Mouse (Mus musculus) intestine, postnatal 0 days (tissue): ENCODE measurements around the gene Gm10392. TPM values are rescaled to one million over a fixed set of nuclear protein-coding genes. Genes with fewer than 3 reads are reported as not detected.

Experiments
- ATAC-seq: fragments of 200-750 bp; cut with Nextera tagmentation; 2 replicates; pipeline ENCODE4 v1.8.0; 2017; ENCODE audit warnings: mild to moderate bottlenecking, moderate TSS enrichment, moderate library complexity
- H3K27ac ChIP-seq: fragments of 300-500 bp; sonication (generic); 2 replicates; pipeline ENCODE4 v1.5.1; 2014; ENCODE audit warnings: mild to moderate bottlenecking, low read depth, low read length, moderate library complexity
- H3K27me3 ChIP-seq: fragments of 300-500 bp; sonication (generic); replicated peaks from 2 replicates; pipeline ENCODE4 v1.6.1; 2014; ENCODE audit warnings: low read length, mixed read lengths; ENCODE audit not compliant: control insufficient read depth, insufficient read depth
- H3K36me3 ChIP-seq: fragments of 300-500 bp; sonication (generic); 2 replicates; pipeline ENCODE4 v1.6.1; 2014; ENCODE audit warnings: mild to moderate bottlenecking, moderate library complexity; ENCODE audit not compliant: control insufficient read depth, insufficient read depth
- H3K4me1 ChIP-seq: fragments of 300-500 bp; sonication (generic); replicated peaks from 2 replicates; pipeline ENCODE4 v1.6.1; 2014; ENCODE audit warnings: antibody characterized with exemption, low read length, mixed read lengths; ENCODE audit not compliant: control insufficient read depth, insufficient read depth
- H3K4me2 ChIP-seq: fragments of 300-500 bp; sonication (generic); replicated peaks from 2 replicates; pipeline ENCODE4 v1.6.1; 2014; ENCODE audit warnings: low read depth, mild to moderate bottlenecking, moderate library complexity
- H3K4me3 ChIP-seq: fragments of 300-500 bp; sonication (generic); 2 replicates; pipeline ENCODE4 v1.5.1; 2014; ENCODE audit warnings: low read depth, low read length
- H3K9ac ChIP-seq: fragments of 300-500 bp; sonication (generic); 2 replicates; pipeline ENCODE4 v1.6.1; 2014; ENCODE audit warnings: mild to moderate bottlenecking, low read depth, low read length
- H3K9me3 ChIP-seq: fragments of 300-500 bp; sonication (generic); 2 replicates; pipeline ENCODE4 v1.6.1; 2016; ENCODE audit warnings: mixed run types; ENCODE audit not compliant: control insufficient read depth
- CTCF ChIP-seq: sonication (generic); IDR thresholded peaks from 2 replicates; pipeline ENCODE4 v1.5.1; 2016; ENCODE audit warnings: low read depth, mild to moderate bottlenecking, control low read depth, antibody characterized with exemption, moderate library complexity
- WGBS: fragments of 180-500 bp; shearing (Covaris S2); extraction: QIAGEN DNeasy Blood & Tissue Kit; methylation state at CpG from one replicate; pipeline ENCODE4 v1.1.7; 2014; 5-methylcytosine and 5-hydroxymethylcytosine counted together
- polyA plus RNA-seq: library from polyadenylated mRNA; unstranded; fragments of >200 nt; fragmentation: Nextera tagmentation; extraction: Ambion mirVana; gene quantifications from 2 replicates; pipeline ENCODE4 v1.2.1, GENCODE M21; 2015

Gene Gm10392
- polyA plus RNA-seq, 1 experiment from 2014 or later = not detected

- Histone ChIP-seq H3K36me3 (peaks cover 5% of the 10 kb centered on the region; the same call in 1 of the 2 replicates), H3K9ac (peak within 1 kb of the TSS; percentile 97), H3K9me3 (no peaks in the 10 kb centered on the region), H3K4me3 (peak within 1 kb of the TSS; percentile 84), H3K4me1 (peaks cover 20% of the 10 kb centered on the region; the same call in 1 of the 2 replicates), H3K27ac (peak within 1 kb of the TSS; percentile 98), H3K27me3 (no peaks in the 10 kb centered on the region), H3K4me2 (peak within 1 kb of the TSS; percentile 91)
- 0 out of 2 replicates have a peak, but pooled peaks have one; percentile 26 for TF ChIP-seq CTCF
- ATAC-seq = peak; percentile 30
- 2% methylated on average over 45 of the region's 74 CpGs for WGBS
These were observed 25.3 kb downstream of the Gm10392 start, which contains the start of gene Git1 for GRCm38 (mm10) chr11:77493512-77494343. Git1 (plus strand) TSS chr11:77493562.

GRCm38 (mm10) chr11:77492911-77493332, 26.1 kb downstream of the Gm10392 start:
- Histone ChIP-seq H3K9me3 (no peaks in the 10 kb centered on the region), H3K36me3 (no peaks in the 10 kb centered on the region; the same call in 1 of the 2 replicates), H3K4me2 (peak overlapping the region; percentile 91), H3K9ac (peak overlapping the region; percentile 97), H3K27ac (peak overlapping the region; percentile 98), H3K27me3 (no peaks in the 10 kb centered on the region), H3K4me3 (peak overlapping the region; percentile 84), H3K4me1 (peaks cover 15% of the 10 kb centered on the region; the same call in 1 of the 2 replicates)
- under 1% methylated on average over 32 of the region's 32 CpGs for WGBS
- ATAC-seq = peak; percentile 73
- peak; percentile 52 for TF ChIP-seq CTCF

DNA sequence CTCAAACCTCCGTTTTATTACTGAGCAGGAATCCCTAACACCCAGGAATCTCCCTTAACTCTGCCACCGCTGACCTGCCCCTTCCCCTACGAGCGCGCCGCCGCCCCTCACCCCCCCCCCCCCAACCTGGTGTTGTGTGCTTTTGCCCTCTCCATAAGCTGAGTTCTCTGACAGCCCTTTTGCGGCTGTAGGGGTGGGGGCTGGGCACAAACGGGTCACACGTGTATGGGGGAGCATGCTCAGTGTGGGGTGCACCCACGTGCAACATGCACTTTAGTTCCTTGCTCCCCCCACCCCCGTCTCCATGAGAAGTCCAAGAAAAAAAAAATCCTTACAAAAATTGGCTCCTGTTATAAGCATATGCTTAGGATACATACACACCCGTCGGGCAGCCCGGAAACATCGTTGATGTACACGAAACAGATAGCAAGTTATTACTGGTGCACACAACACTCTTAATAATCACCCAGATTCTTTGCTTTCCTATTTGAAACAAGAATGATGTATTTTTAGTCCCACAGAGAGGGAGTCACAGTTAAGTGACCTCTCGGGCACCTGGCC, 26.6 kb downstream of the Gm10392 start:
- peak overlapping the region; percentile 84 for H3K4me3 ChIP-seq
- no peaks in the 10 kb centered on the region for H3K9me3 ChIP-seq
- 0 out of 2 replicates have a peak, but pooled peaks cover 13% of the 10 kb centered on the region for H3K4me1 ChIP-seq
- WGBS = 2% methylated on average over 15 of the region's 18 CpGs
- peak overlapping the region; percentile 91 for H3K4me2 ChIP-seq
- H3K27ac ChIP-seq = peak overlapping the region; percentile 98
- no peak for ATAC-seq
- no peaks in the 10 kb centered on the region for H3K27me3 ChIP-seq
- TF ChIP-seq CTCF = no peak
- H3K9ac ChIP-seq = peak overlapping the region; percentile 97; the same call in 1 of the 2 replicates
- no peaks in the 10 kb centered on the region for H3K36me3 ChIP-seq

GRCm38 (mm10) chr11:77491502-77492291, 27.3 kb downstream of the Gm10392 start:
- no peak overlapping the region; the same call in 1 of the 2 replicates for H3K9ac ChIP-seq
- peak overlapping the region; percentile 91 for H3K4me2 ChIP-seq
- H3K4me3 ChIP-seq = peak overlapping the region; percentile 84
- H3K4me1 ChIP-seq = peaks cover 13% of the 10 kb centered on the region; the same call in 1 of the 2 replicates
- ATAC-seq = peak; percentile 9; the same call in 1 of the 2 replicates
- WGBS = under 1% methylated on average over 23 of the region's 23 CpGs
- TF ChIP-seq CTCF = no peak
- H3K36me3 ChIP-seq = no peaks in the 10 kb centered on the region
- H3K27ac ChIP-seq = peak overlapping the region; percentile 98; the same call in 1 of the 2 replicates
- H3K9me3 ChIP-seq = no peaks in the 10 kb centered on the region
- no peaks in the 10 kb centered on the region for H3K27me3 ChIP-seq

DNA sequence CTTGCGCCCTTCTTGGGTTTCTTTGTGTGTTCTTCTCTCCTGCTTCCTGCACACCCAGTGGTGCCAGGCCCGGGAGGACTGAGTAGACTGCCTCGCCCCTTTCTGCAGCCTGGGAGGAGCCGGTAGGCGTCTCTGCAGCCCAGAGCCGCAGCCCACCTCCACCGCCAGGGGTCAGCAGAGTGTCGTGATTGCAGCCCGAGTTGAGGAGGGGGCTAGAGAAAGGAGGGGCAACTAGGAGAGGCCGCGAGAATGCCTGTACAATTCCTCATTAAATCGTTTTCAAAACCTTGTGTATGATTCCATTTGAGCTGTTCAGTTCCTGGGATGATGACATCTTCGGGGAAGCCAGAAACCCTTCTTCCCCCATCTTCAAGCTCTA, 27.9 kb downstream of the Gm10392 start:
- no peaks in the 10 kb centered on the region for H3K9me3 ChIP-seq
- H3K27me3 ChIP-seq = no peaks in the 10 kb centered on the region
- H3K4me3 ChIP-seq = peak overlapping the region; percentile 84
- TF ChIP-seq CTCF = peak; percentile 99
- H3K27ac ChIP-seq = peak overlapping the region; percentile 98; the same call in 1 of the 2 replicates
- peaks cover 13% of the 10 kb centered on the region; the same call in 1 of the 2 replicates for H3K4me1 ChIP-seq
- H3K4me2 ChIP-seq = peak overlapping the region; percentile 91
- no peak overlapping the region for H3K9ac ChIP-seq
- under 1% methylated on average over 13 of the region's 13 CpGs for WGBS
- peak; percentile 47 for ATAC-seq
- no peaks in the 10 kb centered on the region for H3K36me3 ChIP-seq
